In genomic region chr3:87891481-87891880, GRCm38 (mm10) we compare ENCODE assay signal across 15 mouse cellular contexts.
"Had no signal": no experiment of that assay in that cellular context is flagged by ENCODE, and none has a peak within 500 bp of the region (broad histone marks: within the 10 kb centered on the region; RNA-seq: fewer than 3 reads in every experiment).

No protein-coding gene starts in this region.

- H3K4me2 ChIP-seq: neural tube, embryonic 13.5 days; neural tube, embryonic 15.5 days; stomach, embryonic 15.5 days had no signal

- H3K27ac ChIP-seq: neural tube, embryonic 13.5 days; neural tube, embryonic 15.5 days; stomach, embryonic 15.5 days; stomach, postnatal 0 days had no signal

- DNase-seq: retina, postnatal 1 day; right cerebral cortex, adult 18-20 months; right cerebral cortex, postnatal 14 days; right cerebral cortex, postnatal 25 days; right cerebral cortex, postnatal 4 days; spleen, adult 18-20 months; thymus, adult 18-20 months; thymus, postnatal 14 days; thymus, postnatal 25 days; thymus, postnatal 36 days; thymus, postnatal 4 days had no signal

- H3K9me3 ChIP-seq: neural tube, embryonic 13.5 days; neural tube, embryonic 15.5 days; stomach, embryonic 15.5 days had no signal

- H3K4me3 ChIP-seq: neural tube, embryonic 13.5 days; neural tube, embryonic 15.5 days; stomach, embryonic 15.5 days had no signal

- H3K27me3 ChIP-seq: neural tube, embryonic 13.5 days; neural tube, embryonic 15.5 days; stomach, embryonic 15.5 days had no signal

- H3K9ac ChIP-seq: neural tube, embryonic 13.5 days; neural tube, embryonic 15.5 days; stomach, embryonic 15.5 days had no signal

- H3K4me1 ChIP-seq: neural tube, embryonic 13.5 days; stomach, embryonic 15.5 days had no signal

- H3K36me3 ChIP-seq: neural tube, embryonic 13.5 days; neural tube, embryonic 15.5 days; stomach, embryonic 15.5 days had no signal
